Mouse (Mus musculus) heart, embryonic 13.5 days (tissue): ENCODE results near the gene Zfp382. TPM values are rescaled to one million over a fixed set of nuclear protein-coding genes. Genes with fewer than 3 reads are reported as not detected.
A peak's percentile ranks its signal among the peaks of the same experiment; 100 is the strongest.

Experiments used
- ATAC-seq: fragments of 200-750 bp; cut with Nextera tagmentation; 2 replicates; pipeline ENCODE4 v1.8.0; 2017; ENCODE audit warnings: moderate TSS enrichment; ENCODE audit not compliant: insufficient number of reproducible peaks, low FRiP score, low TSS enrichment; ENCODE audit errors: extremely low read depth
- H3K27ac ChIP-seq: fragments of 300-500 bp; sonication (generic); replicated peaks from 2 replicates; pipeline ENCODE4 v1.5.1; 2015; ENCODE audit warnings: moderate library complexity, mild to moderate bottlenecking, inconsistent platforms
- H3K27me3 ChIP-seq: fragments of 300-500 bp; sonication (generic); replicated peaks from 2 replicates; pipeline ENCODE4 v1.6.1; 2015; ENCODE audit warnings: mild to moderate bottlenecking, inconsistent platforms
- H3K36me3 ChIP-seq: fragments of 300-500 bp; sonication (generic); 2 replicates; pipeline ENCODE4 v1.6.1; 2015; ENCODE audit warnings: mild to moderate bottlenecking, inconsistent platforms
- H3K4me1 ChIP-seq: fragments of 300-500 bp; sonication (generic); 2 replicates; pipeline ENCODE4 v1.6.1; 2015; ENCODE audit warnings: inconsistent platforms
- H3K4me2 ChIP-seq: fragments of 300-500 bp; sonication (generic); 2 replicates; pipeline ENCODE4 v1.6.1; 2015; ENCODE audit warnings: inconsistent platforms, mild to moderate bottlenecking, moderate library complexity
- H3K4me3 ChIP-seq: fragments of 300-500 bp; sonication (generic); 2 replicates; pipeline ENCODE4 v1.5.1; 2015; ENCODE audit warnings: moderate library complexity, mild to moderate bottlenecking, inconsistent platforms
- H3K9ac ChIP-seq: fragments of 300-500 bp; sonication (generic); 2 replicates; pipeline ENCODE4 v1.6.1; 2015; ENCODE audit warnings: inconsistent platforms, mild to moderate bottlenecking, moderate library complexity
- H3K9me3 ChIP-seq: fragments of 300-500 bp; sonication (generic); 2 replicates; pipeline ENCODE4 v1.6.1; 2016; ENCODE audit warnings: inconsistent platforms
- WGBS: fragments of 180-500 bp; shearing (Covaris S2); methylation state at CpG from one replicate; pipeline ENCODE4 v1.1.7; 2015; ENCODE audit warnings: mixed read lengths; 5-methylcytosine and 5-hydroxymethylcytosine counted together
- polyA plus RNA-seq: library from polyadenylated mRNA; unstranded; fragments of >200 nt; fragmentation: Nextera tagmentation; extraction: Ambion mirVana; gene quantifications from 2 replicates; pipeline ENCODE4 v1.2.1, GENCODE M21; 2015

Gene Zfp382
- polyA plus RNA-seq = 9.6 and 10.0 TPM in 2 replicates

GRCm38 (mm10) chr7:30121308-30122187 lies at the start of gene Zfp382:
Gene Zfp382, plus strand, starts transcription at chr7:30121942.
- Histone ChIP-seq H3K27me3 (no peaks in the 10 kb centered on the region), H3K4me1 (peaks cover 12% of the 10 kb centered on the region), H3K9me3 (no peaks in the 10 kb centered on the region), H3K9ac (peak within 1 kb of the TSS; percentile 93), H3K4me2 (peak within 1 kb of the TSS; percentile 86), H3K36me3 (peaks cover 15% of the 10 kb centered on the region), H3K27ac (peak within 1 kb of the TSS; percentile 90), H3K4me3 (peak within 1 kb of the TSS; percentile 85)
- WGBS = 1% methylated on average over 61 of the region's 61 CpGs
- peak; percentile 93 for ATAC-seq

DNA sequence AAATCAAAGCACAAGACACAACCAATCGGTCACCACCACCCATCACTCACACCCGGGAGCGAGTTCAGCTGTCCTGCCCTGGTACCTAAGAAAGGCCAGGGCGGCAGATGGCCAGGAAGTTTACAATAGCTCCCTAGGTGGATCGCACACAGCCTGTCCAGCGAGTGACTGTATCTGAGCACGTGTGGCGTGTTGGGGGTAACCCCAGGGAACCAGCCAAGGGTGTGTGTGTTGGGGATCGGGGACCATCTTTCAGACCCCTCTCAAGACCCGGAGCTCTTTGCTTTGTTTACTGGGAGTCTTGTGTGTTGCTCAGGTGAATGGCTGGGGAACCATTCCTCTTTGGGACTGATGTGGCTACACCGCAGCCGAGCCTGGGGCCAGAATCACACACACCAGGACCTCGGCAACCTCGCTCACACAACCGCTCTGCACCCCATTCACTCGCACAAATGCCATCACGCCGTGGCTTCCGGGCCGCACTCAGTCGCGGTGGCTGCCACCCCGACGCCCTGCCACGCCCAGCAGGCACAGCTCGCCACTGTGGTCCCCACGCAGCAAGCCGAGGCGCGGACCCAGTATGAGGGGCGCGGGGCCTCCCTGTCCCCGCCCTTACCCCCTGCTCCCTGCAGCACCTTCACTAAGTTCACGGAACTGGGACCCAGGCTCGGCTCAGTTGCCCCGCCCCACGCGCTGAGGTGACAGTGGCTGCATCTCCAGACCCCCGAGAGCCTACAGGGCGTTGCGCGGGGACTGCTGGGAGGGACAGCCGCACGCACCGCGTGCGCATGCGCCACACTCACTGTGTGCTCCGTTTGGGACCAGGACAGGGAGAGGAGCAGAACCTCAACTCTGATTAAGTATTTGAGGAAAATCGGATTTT lies 49.4 kb upstream of the Zfp382 start, which contains the start of gene Zfp82:
Zfp82 (minus strand) TSS at position 755 of the 883 bp plus-strand sequence.
- ATAC-seq = peak; percentile 82
- under 1% methylated on average over 50 of the region's 50 CpGs for WGBS
- Histone ChIP-seq H3K27ac (peak within 1 kb of the TSS; percentile 67), H3K4me1 (peaks cover 5% of the 10 kb centered on the region; the same call in 1 of the 2 replicates), H3K9ac (peak within 1 kb of the TSS; percentile 88), H3K4me3 (peak within 1 kb of the TSS; percentile 81), H3K4me2 (peak within 1 kb of the TSS; percentile 89), H3K9me3 (no peaks in the 10 kb centered on the region), H3K27me3 (no peaks in the 10 kb centered on the region), H3K36me3 (peaks cover 26% of the 10 kb centered on the region)

GRCm38 (mm10) chr7:30086524-30086923 lies 35.2 kb upstream of the Zfp382 start:
- Histone ChIP-seq H3K9me3 (no peaks in the 10 kb centered on the region), H3K9ac (no peak overlapping the region), H3K4me3 (no peak overlapping the region), H3K27me3 (no peaks in the 10 kb centered on the region), H3K4me2 (no peak overlapping the region), H3K27ac (no peak overlapping the region), H3K36me3 (peaks cover 42% of the 10 kb centered on the region), H3K4me1 (peaks cover 19% of the 10 kb centered on the region)
- WGBS = 84% methylated on average over 9 of the region's 9 CpGs
- ATAC-seq = no peak

DNA sequence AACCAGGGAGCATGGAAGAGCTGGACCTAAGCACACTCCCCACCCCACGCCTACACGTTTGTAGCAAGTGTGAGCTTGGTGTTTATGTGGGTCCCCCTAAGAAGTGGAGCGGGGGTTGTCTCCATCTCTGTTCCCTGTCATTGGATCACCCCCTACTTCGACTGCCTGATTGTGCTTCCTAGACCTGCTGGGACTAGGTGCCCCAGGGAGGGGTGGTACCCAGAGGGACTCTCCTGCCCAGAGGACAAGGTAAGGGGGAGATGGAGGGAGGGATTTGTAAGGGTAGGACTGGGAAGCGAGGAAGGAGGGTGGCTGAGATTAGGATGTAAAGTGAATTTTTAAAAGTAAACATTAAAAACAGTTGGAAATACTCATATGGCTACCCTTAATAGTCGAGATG lies 32.3 kb upstream of the Zfp382 start:
- Histone ChIP-seq H3K27me3 (no peaks in the 10 kb centered on the region), H3K4me2 (peak overlapping the region; percentile 82), H3K36me3 (peaks cover 26% of the 10 kb centered on the region), H3K9me3 (no peaks in the 10 kb centered on the region), H3K9ac (peak overlapping the region; percentile 88), H3K27ac (peak overlapping the region; percentile 81; the same call in 1 of the 2 replicates), H3K4me3 (peak overlapping the region; percentile 72), H3K4me1 (peaks cover 25% of the 10 kb centered on the region)
- no peak for ATAC-seq
- WGBS = 27% methylated on average over 6 of the region's 6 CpGs

GRCm38 (mm10) chr7:30090092-30090969 lies 31.4 kb upstream of the Zfp382 start, which contains the start of the genes Gm26920 and Zfp566:
Gene Gm26920, minus strand, starts transcription at chr7:30090410.
Gene Zfp566, minus strand, starts transcription at chr7:30090527.
- H3K4me1 ChIP-seq = peaks cover 26% of the 10 kb centered on the region
- peak within 1 kb of the TSS; percentile 82 for H3K4me2 ChIP-seq
- WGBS = 0% methylated on average over 40 of the region's 40 CpGs
- H3K27me3 ChIP-seq = no peaks in the 10 kb centered on the region
- H3K27ac ChIP-seq = peak within 1 kb of the TSS; percentile 81
- peaks cover 18% of the 10 kb centered on the region for H3K36me3 ChIP-seq
- H3K9ac ChIP-seq = peak within 1 kb of the TSS; percentile 88
- no peaks in the 10 kb centered on the region for H3K9me3 ChIP-seq
- ATAC-seq = peak; percentile 88
- H3K4me3 ChIP-seq = peak within 1 kb of the TSS; percentile 72

DNA sequence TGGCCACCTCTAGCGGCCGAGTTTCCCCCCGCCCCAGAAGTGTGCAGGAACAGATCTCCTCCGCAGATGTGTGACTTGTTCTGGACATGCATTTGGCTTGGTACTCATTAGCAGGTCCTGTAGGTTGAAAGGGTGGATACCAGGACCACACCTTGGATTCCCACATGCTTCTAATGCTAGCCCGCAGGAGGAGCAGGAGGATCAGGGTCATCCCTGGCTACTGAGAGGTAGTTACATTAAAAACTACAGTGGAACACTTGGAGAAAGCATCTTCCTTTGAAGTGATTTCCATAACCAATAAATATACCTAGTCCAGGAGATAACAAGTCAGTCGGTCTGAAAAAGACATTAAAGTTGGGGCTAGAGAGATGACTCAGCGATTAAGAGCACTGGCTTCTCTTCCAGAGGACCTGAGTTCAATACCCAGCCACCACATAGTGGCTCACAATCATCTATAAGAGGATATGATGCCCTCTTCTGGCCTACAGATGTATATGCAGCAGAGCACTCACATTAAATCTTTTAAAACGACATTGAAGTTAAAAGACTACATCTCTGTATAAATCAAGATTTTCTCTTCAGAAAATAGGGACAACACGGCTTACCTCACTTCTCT lies 30.7 kb upstream of the Zfp382 start:
- Histone ChIP-seq H3K27ac (peak overlapping the region; percentile 81), H3K36me3 (peaks cover 10% of the 10 kb centered on the region), H3K9me3 (no peaks in the 10 kb centered on the region), H3K4me3 (peak overlapping the region; percentile 72), H3K4me2 (peak overlapping the region; percentile 80), H3K27me3 (no peaks in the 10 kb centered on the region), H3K4me1 (peaks cover 29% of the 10 kb centered on the region), H3K9ac (peak overlapping the region; percentile 72)
- ATAC-seq = no peak
- 7% methylated on average over 9 of the region's 9 CpGs for WGBS

GRCm38 (mm10) chr7:30092666-30093065 lies 29.1 kb upstream of the Zfp382 start:
- Histone ChIP-seq H3K4me2 (no peak overlapping the region), H3K36me3 (peaks cover 9% of the 10 kb centered on the region; the same call in 1 of the 2 replicates), H3K27ac (no peak overlapping the region), H3K4me1 (peaks cover 42% of the 10 kb centered on the region), H3K9me3 (no peaks in the 10 kb centered on the region), H3K4me3 (no peak overlapping the region), H3K9ac (no peak overlapping the region), H3K27me3 (no peaks in the 10 kb centered on the region)
- 78% methylated on average over 9 of the region's 9 CpGs for WGBS
- no peak for ATAC-seq

DNA sequence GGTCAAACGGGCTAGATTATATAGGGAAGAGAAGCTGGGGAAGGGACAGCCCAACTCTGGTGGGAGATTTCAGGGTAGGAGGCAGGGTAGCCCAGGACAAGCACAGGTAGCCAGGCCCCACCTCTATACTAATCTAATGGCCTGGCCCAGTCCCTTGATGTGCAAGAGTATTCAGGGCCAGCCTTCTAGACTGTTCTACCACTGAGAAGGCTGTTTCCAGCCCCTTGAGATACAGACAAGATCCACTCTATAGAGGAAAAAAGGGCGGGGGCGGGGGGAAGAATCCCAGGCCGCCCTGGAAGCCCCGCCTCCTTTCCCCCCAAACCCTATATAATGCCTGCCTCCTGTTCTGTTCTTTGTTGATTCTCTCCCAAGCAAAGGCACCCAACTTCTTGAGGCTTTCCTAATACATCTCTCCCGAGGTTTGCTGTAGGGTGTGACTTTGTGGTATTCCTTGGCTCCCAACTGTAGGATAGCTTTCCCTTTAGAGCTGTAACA lies 27.8 kb upstream of the Zfp382 start:
- H3K4me2 ChIP-seq = peak overlapping the region; percentile 88
- peak overlapping the region; percentile 96 for H3K9ac ChIP-seq
- peak overlapping the region; percentile 77 for H3K4me3 ChIP-seq
- peaks cover 19% of the 10 kb centered on the region for H3K36me3 ChIP-seq
- 59% methylated on average over 6 of the region's 6 CpGs for WGBS
- no peaks in the 10 kb centered on the region for H3K27me3 ChIP-seq
- no peak for ATAC-seq
- H3K4me1 ChIP-seq = peaks cover 45% of the 10 kb centered on the region
- no peaks in the 10 kb centered on the region for H3K9me3 ChIP-seq
- peak overlapping the region; percentile 97; the same call in 1 of the 2 replicates for H3K27ac ChIP-seq

GRCm38 (mm10) chr7:30094646-30095429 lies 26.9 kb upstream of the Zfp382 start, which contains the start of gene Zfp260:
Gene Zfp260, plus strand, starts transcription at chr7:30094777.
- Histone ChIP-seq H3K4me3 (peak within 1 kb of the TSS; percentile 77), H3K9me3 (no peaks in the 10 kb centered on the region), H3K27me3 (no peaks in the 10 kb centered on the region), H3K9ac (peak within 1 kb of the TSS; percentile 96), H3K27ac (peak within 1 kb of the TSS; percentile 97), H3K36me3 (peaks cover 28% of the 10 kb centered on the region), H3K4me1 (peaks cover 37% of the 10 kb centered on the region), H3K4me2 (peak within 1 kb of the TSS; percentile 88)
- peak; percentile 70 for ATAC-seq
- under 1% methylated on average over 26 of the region's 26 CpGs for WGBS
